Mouse (Mus musculus) midbrain, embryonic 13.5 days (tissue): ENCODE data around the gene Cdh10. TPM values are rescaled to one million over a fixed set of nuclear protein-coding genes. Genes with fewer than 3 reads are reported as not detected.

Experiments
- ATAC-seq: fragments of 200-750 bp; cut with Nextera tagmentation; 2 replicates; pipeline ENCODE4 v1.8.0; 2017; ENCODE audit warnings: mild to moderate bottlenecking, moderate TSS enrichment, moderate library complexity
- H3K27ac ChIP-seq: fragments of 300-500 bp; sonication (generic); 2 replicates; pipeline ENCODE4 v1.5.1; 2015; ENCODE audit warnings: inconsistent platforms, mild to moderate bottlenecking, moderate library complexity
- H3K27me3 ChIP-seq: fragments of 300-500 bp; sonication (generic); 2 replicates; pipeline ENCODE4 v1.6.1; 2015; ENCODE audit warnings: mild to moderate bottlenecking, inconsistent platforms
- H3K36me3 ChIP-seq: fragments of 300-500 bp; sonication (generic); 2 replicates; pipeline ENCODE4 v1.6.1; 2015; ENCODE audit warnings: mild to moderate bottlenecking, inconsistent platforms
- H3K4me1 ChIP-seq: fragments of 300-500 bp; sonication (generic); replicated peaks from 2 replicates; pipeline ENCODE4 v1.6.1; 2015; ENCODE audit warnings: inconsistent platforms
- H3K4me2 ChIP-seq: fragments of 300-500 bp; sonication (generic); replicated peaks from 2 replicates; pipeline ENCODE4 v1.6.1; 2015; ENCODE audit warnings: moderate library complexity, mild to moderate bottlenecking, inconsistent platforms
- H3K4me3 ChIP-seq: fragments of 300-500 bp; sonication (generic); replicated peaks from 2 replicates; pipeline ENCODE4 v1.5.1; 2015; ENCODE audit warnings: mild to moderate bottlenecking, inconsistent platforms
- H3K9ac ChIP-seq: fragments of 300-500 bp; sonication (generic); replicated peaks from 2 replicates; pipeline ENCODE4 v1.6.1; 2015; ENCODE audit warnings: mild to moderate bottlenecking, inconsistent platforms
- H3K9me3 ChIP-seq: fragments of 300-500 bp; sonication (generic); 2 replicates; pipeline ENCODE4 v1.6.1; 2016; ENCODE audit warnings: mild to moderate bottlenecking, inconsistent platforms
- WGBS: fragments of 180-500 bp; shearing (Covaris S2); methylation state at CpG from one replicate; pipeline ENCODE4 v1.1.7; 2015; 5-methylcytosine and 5-hydroxymethylcytosine counted together
- polyA plus RNA-seq: library from polyadenylated mRNA; unstranded; fragments of >200 nt; fragmentation: Nextera tagmentation; extraction: Ambion mirVana; gene quantifications from 2 replicates; pipeline ENCODE4 v1.2.1, GENCODE M21; 2015

The Cdh10 gene
- polyA plus RNA-seq, 1 experiment from 2014 or later: 13.1 TPM

DNA sequence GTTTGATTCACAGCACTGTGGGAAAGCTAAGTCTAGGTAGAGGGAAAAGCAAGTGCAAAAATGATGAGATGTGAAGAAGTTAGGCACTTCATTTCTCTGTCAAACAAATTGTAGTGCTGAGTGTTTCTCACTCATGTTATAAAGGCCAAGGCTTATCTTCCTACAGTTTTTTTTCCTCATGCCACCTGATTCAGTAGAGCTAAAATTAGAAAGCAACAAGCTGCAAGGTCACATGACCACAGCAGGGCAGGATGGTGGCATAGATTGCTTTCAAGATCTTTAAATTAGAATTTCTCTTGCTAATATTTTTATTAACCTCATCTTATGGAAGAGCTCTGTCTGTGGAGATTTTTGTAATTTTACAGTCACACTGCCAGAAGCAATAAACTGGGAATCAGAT is 174.8 kb downstream of the Cdh10 start:
- Histone ChIP-seq H3K4me3 (no peak overlapping the region), H3K27ac (no peak overlapping the region), H3K9me3 (no peaks in the 10 kb centered on the region), H3K9ac (no peak overlapping the region), H3K4me2 (no peak overlapping the region), H3K36me3 (no peaks in the 10 kb centered on the region), H3K27me3 (no peaks in the 10 kb centered on the region), H3K4me1 (no peaks in the 10 kb centered on the region)
- ATAC-seq: no peak

DNA sequence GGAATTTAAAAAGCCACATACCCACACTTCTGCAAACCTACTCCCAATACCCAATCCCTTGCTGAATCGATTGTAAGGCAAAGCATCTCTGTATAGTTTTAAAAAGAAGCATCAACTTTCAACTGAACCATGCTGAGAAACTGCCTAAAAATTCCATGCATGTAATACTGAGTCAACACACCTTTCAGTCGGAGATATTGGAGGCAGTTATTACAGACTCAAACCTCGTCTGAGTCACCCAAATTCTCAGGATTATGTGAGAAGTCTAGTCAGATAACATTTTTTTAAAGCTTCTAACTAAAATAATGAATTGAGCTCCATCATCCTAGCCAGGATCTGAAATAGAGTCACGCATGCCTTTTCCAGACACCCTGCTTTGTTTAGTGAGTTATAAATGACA is 175.5 kb downstream of the Cdh10 start:
- Histone ChIP-seq H3K9ac (no peak overlapping the region), H3K4me1 (no peaks in the 10 kb centered on the region), H3K27me3 (no peaks in the 10 kb centered on the region), H3K9me3 (no peaks in the 10 kb centered on the region), H3K36me3 (no peaks in the 10 kb centered on the region), H3K27ac (no peak overlapping the region), H3K4me2 (no peak overlapping the region), H3K4me3 (no peak overlapping the region)
- ATAC-seq: no peak
- WGBS: 73% methylated on average over 4 of the region's 4 CpGs

DNA sequence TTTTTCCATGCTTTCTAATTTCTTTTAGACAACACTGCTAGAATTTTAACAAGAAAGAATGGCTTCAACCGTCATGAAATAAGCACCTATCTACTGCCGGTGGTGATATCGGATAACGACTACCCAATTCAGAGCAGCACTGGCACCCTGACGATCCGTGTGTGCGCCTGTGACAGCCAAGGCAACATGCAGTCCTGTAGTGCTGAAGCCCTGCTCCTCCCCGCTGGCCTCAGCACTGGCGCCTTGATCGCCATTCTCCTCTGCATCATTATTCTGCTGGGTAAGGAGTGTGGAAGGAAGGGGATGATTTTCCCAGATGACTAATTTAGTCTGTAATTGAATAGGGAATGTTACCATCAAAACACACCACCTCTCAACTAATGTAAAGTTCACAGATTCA is 192.1 kb downstream of the Cdh10 start:
- Histone ChIP-seq H3K36me3 (peaks cover 11% of the 10 kb centered on the region), H3K4me1 (no peaks in the 10 kb centered on the region), H3K4me2 (no peak overlapping the region), H3K27ac (no peak overlapping the region), H3K27me3 (no peaks in the 10 kb centered on the region), H3K4me3 (no peak overlapping the region), H3K9me3 (no peaks in the 10 kb centered on the region), H3K9ac (no peak overlapping the region)
- no peak for ATAC-seq
- 82% methylated on average over 10 of the region's 10 CpGs for WGBS

DNA sequence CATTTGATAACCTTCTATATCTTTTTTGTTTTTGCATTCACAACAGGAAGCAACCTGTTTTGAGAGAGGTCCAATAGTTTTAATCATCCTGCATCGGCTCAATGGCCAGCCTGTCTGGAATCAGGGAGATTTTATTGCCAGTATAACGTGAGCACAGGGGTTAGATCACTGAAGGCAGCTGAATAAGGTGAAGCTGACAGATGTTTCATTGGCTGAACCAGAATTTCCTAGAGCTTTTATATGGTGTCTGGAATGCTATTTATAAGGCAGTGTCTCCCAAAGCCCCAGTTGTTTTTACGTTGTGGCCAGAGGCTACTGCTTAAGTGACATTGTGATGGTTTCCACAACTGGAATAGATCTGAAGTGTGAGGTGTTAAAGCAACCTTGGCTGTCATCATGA is 214.2 kb downstream of the Cdh10 start:
- no peaks in the 10 kb centered on the region for H3K36me3 ChIP-seq
- no peak overlapping the region for H3K4me3 ChIP-seq
- H3K27me3 ChIP-seq: no peaks in the 10 kb centered on the region
- H3K4me2 ChIP-seq: no peak overlapping the region
- H3K27ac ChIP-seq: no peak overlapping the region
- 86% methylated on average over 3 of the region's 3 CpGs for WGBS
- H3K9ac ChIP-seq: no peak overlapping the region
- no peak for ATAC-seq
- H3K4me1 ChIP-seq: no peaks in the 10 kb centered on the region
- H3K9me3 ChIP-seq: no peaks in the 10 kb centered on the region

DNA sequence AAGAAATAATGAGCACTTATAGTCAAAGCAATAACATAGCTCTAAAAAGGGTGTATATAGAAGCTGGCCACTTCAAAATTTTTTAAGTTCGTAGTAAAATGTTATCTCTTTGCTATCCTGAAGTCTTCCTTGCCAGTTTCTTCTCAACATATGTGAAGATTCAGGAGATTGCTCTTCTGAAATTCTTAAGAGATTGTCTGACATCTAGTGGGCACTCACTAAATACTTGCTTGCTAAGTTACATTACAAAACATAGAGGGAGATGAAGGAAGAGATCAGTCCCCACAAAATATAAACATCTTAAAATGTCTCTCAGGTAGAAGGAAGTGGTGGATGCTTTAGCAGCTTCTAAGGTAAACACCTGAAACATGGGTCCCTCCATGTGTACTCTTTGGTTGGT is 221.3 kb downstream of the Cdh10 start:
- H3K9ac ChIP-seq: no peak overlapping the region
- H3K27ac ChIP-seq: no peak overlapping the region
- H3K9me3 ChIP-seq: no peaks in the 10 kb centered on the region
- no peaks in the 10 kb centered on the region for H3K4me1 ChIP-seq
- no peaks in the 10 kb centered on the region for H3K27me3 ChIP-seq
- WGBS: 81% methylated on average over 1 of the region's 1 CpGs
- no peak for ATAC-seq
- no peak overlapping the region for H3K4me3 ChIP-seq
- H3K36me3 ChIP-seq: no peaks in the 10 kb centered on the region
- H3K4me2 ChIP-seq: no peak overlapping the region
